Mouse (Mus musculus): ENCODE results near the gene AI467606.

DNA sequence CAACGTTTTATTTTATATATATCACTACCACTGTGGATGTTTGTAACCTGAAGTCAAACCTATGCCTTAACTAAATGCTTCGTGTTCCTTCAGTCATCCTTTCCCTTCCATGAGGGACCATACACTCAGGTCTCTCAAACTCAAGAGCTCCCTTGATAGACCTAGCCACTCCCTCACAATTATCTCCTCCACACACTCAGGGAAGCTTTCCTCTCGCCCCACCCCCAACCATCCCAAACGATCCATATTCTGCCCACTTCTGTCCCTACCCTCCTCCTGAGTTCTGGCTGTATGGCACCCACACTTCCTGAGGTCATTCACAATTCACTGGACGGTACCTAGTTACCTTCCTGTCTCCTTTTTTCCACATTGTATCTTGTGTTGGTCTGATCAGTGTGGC, 7.4 kb downstream of the AI467606 start:
- TF ChIP-seq POLR2A (IDR thresholded peaks at IDR 0.05; ENCODE audit: extremely low read depth, insufficient read depth, low read length): no peak
- no peak for TF ChIP-seq CTCF (IDR thresholded peaks at IDR 0.05; ENCODE audit: extremely low read depth, insufficient read depth, low read length)

All from cortical plate, adult 2 months (tissue).